Mouse (Mus musculus) kidney, adult 18-20 months (tissue): Measurements from ENCODE around the gene Ccnd1.

ENCODE experiments used
- DNase-seq: peaks from one replicate; pipeline ENCODE4 v3.0.0; 2021

The Ccnd1 gene

GRCm38 (mm10) chr7:144938661-144939343 lies 923 bp downstream of the Ccnd1 start:
- DNase-seq: peak; percentile 32

GRCm38 (mm10) chr7:144937899-144938517 lies 1.7 kb downstream of the Ccnd1 start:
- peak; percentile 28 for DNase-seq

GRCm38 (mm10) chr7:144937490-144937889 lies 2.2 kb downstream of the Ccnd1 start:
- peak; percentile 91 for DNase-seq

DNA sequence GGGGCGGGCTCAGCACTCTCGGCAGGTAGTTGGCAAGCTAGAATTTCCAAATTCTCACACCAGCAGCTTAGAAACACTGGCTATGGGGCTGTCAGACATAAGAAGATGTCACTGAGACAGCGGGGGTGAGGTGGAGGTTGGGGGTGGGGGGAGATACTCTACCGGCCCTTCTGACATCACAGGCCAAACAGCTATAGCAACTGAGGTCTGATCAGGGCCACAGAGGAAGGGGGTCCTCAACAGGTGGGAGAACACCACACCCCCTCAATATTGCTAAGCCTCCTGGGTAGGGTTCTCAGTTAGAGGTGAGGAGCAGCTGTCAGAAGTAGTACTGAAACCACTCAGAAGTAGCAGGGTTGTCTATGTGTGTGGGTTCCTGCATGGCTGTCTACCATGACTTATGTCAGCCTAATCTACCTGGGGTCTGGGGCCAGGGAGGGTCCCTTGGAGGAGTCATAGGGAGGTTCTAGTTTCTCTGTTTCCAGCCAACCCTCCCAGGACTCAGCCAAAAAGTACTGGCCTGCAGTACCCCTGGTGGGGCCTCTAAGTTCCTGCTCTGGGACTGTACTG lies 3.3 kb downstream of the Ccnd1 start:
- DNase-seq: no peak

DNA sequence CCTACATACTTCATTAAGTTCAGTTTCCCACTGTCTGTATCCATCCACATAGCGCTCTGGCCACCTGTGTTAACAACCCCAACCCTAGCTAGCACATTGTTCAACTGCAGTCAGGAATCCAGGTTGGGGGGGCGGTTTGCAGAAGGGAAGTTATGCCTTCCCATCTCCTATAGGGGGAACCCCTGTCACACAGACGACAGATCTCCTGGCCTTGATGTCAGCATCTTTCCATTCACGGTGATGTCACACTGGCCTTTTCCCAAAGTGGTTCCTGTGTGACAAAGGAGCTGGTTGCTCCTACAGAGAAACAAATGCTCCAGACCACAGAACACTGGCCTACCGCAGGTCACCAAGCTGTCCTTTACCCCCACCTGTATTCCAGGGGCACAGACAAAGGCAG lies 4.2 kb downstream of the Ccnd1 start:
- DNase-seq: peak; percentile 23

- no peak for DNase-seq
These were observed 4.8 kb downstream of the Ccnd1 start for GRCm38 (mm10) chr7:144934901-144935300.

- peak; percentile 19 for DNase-seq
These were observed 5.9 kb downstream of the Ccnd1 start for GRCm38 (mm10) chr7:144933796-144934195.

- peak; percentile 52 for DNase-seq
These were observed 6.4 kb downstream of the Ccnd1 start for GRCm38 (mm10) chr7:144933336-144933735.

- no peak for DNase-seq
These were observed 7.3 kb downstream of the Ccnd1 start for GRCm38 (mm10) chr7:144932389-144932937.

DNA sequence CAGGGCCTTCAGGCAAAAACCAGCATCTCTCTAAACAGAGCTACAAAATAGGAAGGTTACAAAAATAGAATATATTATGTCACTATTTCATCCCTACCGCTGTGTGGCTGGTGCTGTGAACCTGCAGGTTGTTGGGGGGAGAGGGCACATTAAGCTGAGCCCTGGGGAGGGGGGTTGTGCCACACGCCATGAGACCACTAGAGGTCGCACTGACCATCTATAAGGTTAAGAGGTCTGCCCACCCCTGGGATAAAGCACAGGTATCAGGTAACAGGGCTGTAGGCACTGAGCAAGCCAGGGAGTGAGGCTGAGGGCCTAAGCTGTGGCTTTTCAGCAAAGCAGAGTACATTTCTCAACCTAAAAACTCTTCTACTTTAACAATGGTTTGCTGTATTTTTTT lies 7.9 kb downstream of the Ccnd1 start:
- peak; percentile 24 for DNase-seq

DNA sequence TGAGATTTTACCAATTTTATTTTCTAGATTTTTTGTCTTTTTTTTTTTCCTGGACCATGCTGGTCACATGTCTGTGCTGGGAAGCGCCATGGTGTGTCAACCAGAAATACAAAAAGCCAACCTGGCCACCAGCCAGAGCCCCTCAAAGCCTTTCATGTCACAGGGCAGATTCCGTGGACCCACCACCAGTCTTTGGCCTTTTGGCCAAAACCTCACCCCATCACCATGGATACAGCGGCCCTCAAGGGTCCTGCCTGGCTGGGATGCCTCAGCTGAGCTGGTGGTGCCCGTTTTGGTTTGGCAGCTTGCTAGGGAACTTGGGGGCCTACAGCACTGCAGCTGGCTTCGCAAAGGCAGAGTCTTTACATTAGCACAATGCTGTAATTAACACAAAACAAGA lies 9.8 kb downstream of the Ccnd1 start:
- DNase-seq: no peak

DNA sequence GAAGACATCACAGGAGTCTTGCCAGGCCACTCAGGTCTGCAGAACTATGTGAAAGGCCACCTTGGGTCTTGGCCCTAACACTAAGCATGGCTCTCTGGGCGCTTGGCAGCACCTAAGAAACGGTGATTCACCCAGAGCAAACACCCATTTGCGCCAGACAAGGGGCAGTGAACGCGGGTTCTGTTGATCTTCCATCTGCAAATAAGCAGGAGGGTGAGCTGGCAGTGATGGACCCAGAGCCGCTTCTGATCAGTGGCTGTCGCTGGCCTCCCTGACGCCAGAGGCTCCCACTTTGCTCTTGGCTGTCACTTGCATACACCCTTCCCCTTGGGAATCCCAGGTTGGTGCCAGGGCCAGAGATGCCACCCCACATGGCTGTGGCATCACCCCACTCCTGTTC lies 10.2 kb downstream of the Ccnd1 start:
- DNase-seq: no peak

DNA sequence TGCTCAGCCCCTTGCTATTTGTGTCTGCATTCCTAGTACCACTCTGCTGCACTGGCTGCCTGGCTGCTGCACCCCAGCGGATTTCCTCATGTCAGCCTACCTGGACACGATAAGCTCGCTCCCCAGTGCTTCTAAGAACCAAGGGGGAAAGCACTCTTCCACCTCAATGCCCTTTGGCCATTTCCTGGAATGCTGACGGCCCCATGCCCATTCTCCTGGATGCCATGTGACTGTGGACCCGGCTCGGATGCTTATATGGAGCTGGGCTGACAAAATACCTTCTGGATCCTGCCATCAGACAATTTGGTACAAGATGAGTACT lies 10.9 kb downstream of the Ccnd1 start:
- DNase-seq: peak; percentile 24

- peak; percentile 18 for DNase-seq
These were observed 11.5 kb downstream of the Ccnd1 start for GRCm38 (mm10) chr7:144928009-144928888.

GRCm38 (mm10) chr7:144927591-144927990 lies 12.1 kb downstream of the Ccnd1 start:
- peak; percentile 5 for DNase-seq

- no peak for DNase-seq
These were observed 20.9 kb downstream of the Ccnd1 start for GRCm38 (mm10) chr7:144918823-144919222.

- DNase-seq: peak; percentile 94
These were observed 24.6 kb downstream of the Ccnd1 start, which contains the start of gene LTO1 for GRCm38 (mm10) chr7:144914948-144915750. Gene LTO1 (plus strand): TSS chr7:144915100.

DNA sequence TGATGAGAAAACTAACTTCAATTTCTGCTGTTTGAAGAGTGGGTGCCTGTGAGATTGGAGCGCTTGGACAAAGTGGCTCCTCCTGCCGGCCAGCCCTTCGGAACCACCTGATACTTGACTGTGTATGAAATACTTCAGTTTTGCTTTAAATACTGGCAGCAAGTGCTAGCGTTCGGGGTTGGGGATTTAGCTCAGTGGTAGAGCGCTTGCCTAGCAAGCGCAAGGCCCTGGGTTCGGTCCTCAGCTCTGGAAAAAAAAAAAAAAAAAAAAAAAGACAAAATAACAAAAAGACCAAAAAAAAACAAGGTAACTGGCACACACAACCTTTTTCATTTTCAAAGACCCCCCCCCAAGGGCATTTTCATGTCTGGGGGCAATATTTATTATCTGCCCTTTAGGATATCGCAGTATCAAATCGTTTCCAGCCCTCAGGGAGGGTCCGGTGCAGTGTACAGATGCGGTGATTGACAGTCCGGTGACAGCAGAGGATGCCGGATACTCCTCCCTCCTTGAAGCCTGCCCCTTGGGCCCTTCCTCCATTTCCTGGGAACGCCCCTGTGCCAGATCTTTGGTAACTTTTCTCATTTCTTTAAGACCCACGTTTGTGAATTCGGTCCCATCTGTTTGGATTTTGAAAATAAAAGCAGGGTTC lies 25.3 kb downstream of the Ccnd1 start:
- DNase-seq: peak; percentile 14

DNA sequence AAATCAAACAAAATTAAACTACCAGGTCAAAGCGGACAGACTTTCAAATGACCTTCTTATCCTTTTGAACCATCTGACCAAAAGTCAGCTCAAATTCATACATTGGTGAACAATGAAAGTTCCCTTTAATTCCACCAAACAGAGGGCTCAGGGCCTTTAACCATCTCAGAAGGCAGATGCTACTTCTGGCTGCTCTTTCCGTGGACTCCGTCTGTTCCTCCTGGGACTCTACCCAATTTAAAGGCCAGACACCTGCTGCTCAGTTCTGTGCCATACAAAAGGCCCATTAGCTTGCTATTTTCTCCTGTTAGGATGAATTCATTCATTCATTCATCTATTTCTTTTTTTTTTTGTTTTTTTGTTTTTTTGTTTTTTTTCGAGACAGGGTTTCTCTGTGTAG lies 26.8 kb downstream of the Ccnd1 start:
- DNase-seq: no peak

DNA sequence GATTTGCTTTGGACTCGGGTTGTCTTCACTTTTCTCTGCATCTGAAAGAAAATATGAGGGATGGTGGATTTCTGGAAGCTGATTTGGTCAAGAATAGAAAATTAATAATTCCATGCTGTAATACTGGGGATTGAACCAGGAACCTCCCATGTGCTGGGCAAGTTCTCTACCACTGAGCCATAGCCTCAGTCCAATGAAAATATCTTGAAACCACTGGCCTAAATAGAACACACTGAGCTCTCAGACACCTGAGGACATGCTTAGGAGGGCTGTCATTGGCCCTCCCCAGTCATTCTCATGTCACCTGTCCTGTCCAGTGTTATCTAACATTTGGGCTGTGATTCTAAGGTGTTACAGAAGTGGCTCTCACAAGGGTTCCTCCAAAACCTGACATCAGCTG lies 28.6 kb downstream of the Ccnd1 start:
- no peak for DNase-seq

DNA sequence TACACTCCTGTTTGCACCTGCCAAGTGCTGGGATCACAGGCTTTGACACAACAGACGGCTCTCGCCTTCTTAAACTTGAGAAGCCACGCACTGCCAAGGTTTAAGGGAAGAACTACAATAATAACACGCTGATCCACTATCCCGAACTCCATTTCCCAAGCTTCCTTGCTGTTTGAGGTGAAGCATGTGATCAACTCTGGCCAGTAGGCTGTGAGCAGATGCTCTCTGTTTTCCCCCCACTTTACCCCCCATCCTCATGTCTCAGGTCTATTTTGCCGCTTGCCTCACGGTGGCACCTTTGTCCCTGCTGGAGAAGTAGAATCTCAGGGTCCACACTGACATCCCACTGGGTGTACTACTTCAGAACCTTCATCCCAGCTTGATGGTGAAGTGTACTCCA lies 31.0 kb downstream of the Ccnd1 start:
- DNase-seq: no peak

- no peak for DNase-seq
These were observed 31.9 kb downstream of the Ccnd1 start for GRCm38 (mm10) chr7:144907793-144908192.
